Mouse (Mus musculus): ENCODE measurements at regions not wholly inside any gene's neighbourhood (a gene's known extent, or its start where the extent isn't known, plus 50 kb on each side); places are given as distances from the start of the nearest gene placed in this dataset.

GRCm38 (mm10) chr3:134735684-134736083 lies 93.1 kb upstream of the Tacr3 start:
- no peak overlapping the region for H3K4me3 ChIP-seq (replicated peaks; ENCODE audit: control insufficient read depth, low read depth, low read length)
- WGBS: 76% methylated on average over 1 of the region's 1 CpGs
- no peak overlapping the region for H3K27ac ChIP-seq (ENCODE audit: control insufficient read depth, insufficient read depth, low read depth, low read length, poor library complexity)
- no peaks in the 10 kb centered on the region for H3K4me1 ChIP-seq (ENCODE audit: control insufficient read depth, insufficient read depth, low read length)
- TF ChIP-seq POLR2A (IDR thresholded peaks at IDR 0.05; ENCODE audit: borderline replicate concordance, control insufficient read depth, low read depth, low read length): no peak

DNA sequence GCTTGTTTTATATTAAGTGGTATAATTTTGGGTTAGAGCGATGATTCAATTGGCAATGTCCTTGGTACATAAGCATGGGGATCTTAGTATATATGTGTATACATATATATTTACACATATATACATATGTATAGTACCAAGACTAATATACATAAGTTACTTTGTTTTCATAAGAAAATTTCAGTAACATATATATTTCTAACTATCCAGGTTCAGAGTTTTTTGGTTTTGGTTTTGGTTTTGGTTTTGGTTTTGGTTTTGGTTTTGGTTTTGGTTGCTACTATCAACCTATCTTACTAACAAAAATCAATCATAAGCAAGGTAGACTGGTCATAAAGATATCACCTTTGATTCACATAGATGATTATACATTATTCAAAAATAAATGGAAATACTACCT lies 67.7 kb upstream of the Tacr3 start:
- WGBS: 97% methylated on average over 1 of the region's 1 CpGs
- H3K4me1 ChIP-seq (ENCODE audit: control insufficient read depth, insufficient read depth, low read length): no peaks in the 10 kb centered on the region
- H3K27ac ChIP-seq (ENCODE audit: control insufficient read depth, insufficient read depth, low read depth, low read length, poor library complexity): no peak overlapping the region
- no peak overlapping the region for H3K4me3 ChIP-seq (replicated peaks; ENCODE audit: control insufficient read depth, low read depth, low read length)
- TF ChIP-seq CTCF (IDR thresholded peaks at IDR 0.05; ENCODE audit: control insufficient read depth, insufficient read depth, low read length): no peak
- TF ChIP-seq POLR2A (IDR thresholded peaks at IDR 0.05; ENCODE audit: borderline replicate concordance, control insufficient read depth, low read depth, low read length): no peak

- TF ChIP-seq CTCF (IDR thresholded peaks at IDR 0.05; ENCODE audit: control insufficient read depth, insufficient read depth, low read length) (no peak), POLR2A (IDR thresholded peaks at IDR 0.05; ENCODE audit: borderline replicate concordance, control insufficient read depth, low read depth, low read length) (no peak)
- no peak overlapping the region for H3K27ac ChIP-seq (ENCODE audit: control insufficient read depth, insufficient read depth, low read depth, low read length, poor library complexity)
- 73% methylated on average over 4 of the region's 4 CpGs for WGBS
- no peak overlapping the region for H3K4me3 ChIP-seq (replicated peaks; ENCODE audit: control insufficient read depth, low read depth, low read length)
- H3K4me1 ChIP-seq (ENCODE audit: control insufficient read depth, insufficient read depth, low read length): no peaks in the 10 kb centered on the region
Observed at GRCm38 (mm10) chr3:134763264-134763936, 65.4 kb upstream of the Tacr3 start.

Data from bone marrow, adult 2 months (tissue).